Mouse (Mus musculus) left cerebral cortex, adult 8-10 months (tissue): ENCODE data around the gene Arpc1a. TPM values are rescaled to one million over a fixed set of nuclear protein-coding genes. Genes with fewer than 3 reads are reported as not detected.
"Not testable (repeated sequence)": the region's sequence is repeated elsewhere in the genome, so short reads cannot be mapped to it uniquely, and the experiment has no call there.

Experiments
- DNase-seq, 2 experiments: peaks; one replicate each; pipeline ENCODE4 v3.0.0; 2022; ENCODE audit warnings: low spot score in 2 of 2
- total RNA-seq, 4 experiments: library from RNA; stranded (reverse); gene quantifications; 2 replicates each; pipeline ENCODE4 v1.2.4; 2022

Gene Arpc1a
- 100 to 1,000 TPM; 213 to 219 (median 216) TPM for total RNA-seq

- DNase-seq = peak; percentile 75 to 86
Observed at GRCm38 (mm10) chr5:145083632-145084451, at the start of gene Arpc1a, which contains the start of gene Kpna7. Gene Arpc1a (plus strand): TSS chr5:145083830. Gene Kpna7 (minus strand): TSS chr5:145084030.

GRCm38 (mm10) chr5:145041628-145042027 lies 42.0 kb upstream of the Arpc1a start:
- DNase-seq = no peak

GRCm38 (mm10) chr5:145042690-145043089 lies 40.9 kb upstream of the Arpc1a start, which contains the start of gene 1700018F24Rik:
Gene 1700018F24Rik (plus strand): TSS chr5:145042990.
- not testable (repeated sequence) for DNase-seq

- not testable (repeated sequence) for DNase-seq
Observed at GRCm38 (mm10) chr5:145054187-145054586, 29.4 kb upstream of the Arpc1a start.

- DNase-seq = no peak
Observed at GRCm38 (mm10) chr5:145057907-145058306, 25.7 kb upstream of the Arpc1a start.

GRCm38 (mm10) chr5:145058722-145059121 lies 24.9 kb upstream of the Arpc1a start:
- DNase-seq = no peak

GRCm38 (mm10) chr5:145059524-145059923 lies 24.1 kb upstream of the Arpc1a start:
- DNase-seq = no peak

- no peak for DNase-seq
Observed at GRCm38 (mm10) chr5:145064765-145065340, 18.8 kb upstream of the Arpc1a start.

GRCm38 (mm10) chr5:145068863-145069262 lies 14.8 kb upstream of the Arpc1a start:
- DNase-seq = no peak

GRCm38 (mm10) chr5:145069707-145070106 lies 13.9 kb upstream of the Arpc1a start:
- peak in 1 of 2 experiments; percentile 39 for DNase-seq

- no peak for DNase-seq
Observed at GRCm38 (mm10) chr5:145071342-145071741, 12.3 kb upstream of the Arpc1a start.

GRCm38 (mm10) chr5:145075081-145075480 lies 8.5 kb upstream of the Arpc1a start:
- no peak for DNase-seq

- no peak for DNase-seq
Observed at GRCm38 (mm10) chr5:145081866-145082613, 1.6 kb upstream of the Arpc1a start.

GRCm38 (mm10) chr5:145083201-145083600 lies 429 bp upstream of the Arpc1a start:
- DNase-seq = not testable (repeated sequence)

- DNase-seq = no peak
Observed at GRCm38 (mm10) chr5:145084822-145085221, 1.2 kb downstream of the Arpc1a start.

- no peak for DNase-seq
Observed at GRCm38 (mm10) chr5:145088186-145088585, 4.6 kb downstream of the Arpc1a start.

- no peak for DNase-seq
Observed at GRCm38 (mm10) chr5:145089878-145090277, 6.2 kb downstream of the Arpc1a start.

GRCm38 (mm10) chr5:145096195-145096594 lies 12.6 kb downstream of the Arpc1a start:
- no peak for DNase-seq

GRCm38 (mm10) chr5:145098340-145098821 lies 14.8 kb downstream of the Arpc1a start:
- DNase-seq = no peak

GRCm38 (mm10) chr5:145100960-145101359 lies 17.3 kb downstream of the Arpc1a start:
- DNase-seq = no peak

GRCm38 (mm10) chr5:145101451-145101850 lies 17.8 kb downstream of the Arpc1a start:
- not testable (repeated sequence) for DNase-seq

GRCm38 (mm10) chr5:145102706-145103105 lies 19.1 kb downstream of the Arpc1a start:
- no peak for DNase-seq
